Mouse (Mus musculus) stomach, embryonic 15.5 days (tissue): ENCODE data around the gene Vwf. TPM values are rescaled to one million over a fixed set of nuclear protein-coding genes. Genes with fewer than 3 reads are reported as not detected.
A peak's percentile ranks its signal among the peaks of the same experiment; 100 is the strongest.

ENCODE experiments used
- ATAC-seq: fragments of 200-750 bp; cut with Nextera tagmentation; 2 replicates; pipeline ENCODE4 v1.8.0; 2017; ENCODE audit warnings: low read depth, moderate number of reproducible peaks, moderate TSS enrichment; ENCODE audit not compliant: insufficient read depth, low FRiP score
- H3K27ac ChIP-seq: fragments of 300-500 bp; sonication (generic); 2 replicates; pipeline ENCODE4 v1.5.1; 2015; ENCODE audit warnings: mild to moderate bottlenecking, inconsistent platforms
- H3K27me3 ChIP-seq: fragments of 300-500 bp; sonication (generic); replicated peaks from 2 replicates; pipeline ENCODE4 v1.6.1; 2015; ENCODE audit warnings: inconsistent platforms
- H3K36me3 ChIP-seq: fragments of 300-500 bp; sonication (generic); 2 replicates; pipeline ENCODE4 v1.6.1; 2015; ENCODE audit warnings: inconsistent platforms
- H3K4me1 ChIP-seq: fragments of 300-500 bp; sonication (generic); 2 replicates; pipeline ENCODE4 v1.6.1; 2015; ENCODE audit warnings: inconsistent platforms
- H3K4me2 ChIP-seq: fragments of 300-500 bp; sonication (generic); 2 replicates; pipeline ENCODE4 v1.6.1; 2015; ENCODE audit warnings: mild to moderate bottlenecking, inconsistent platforms
- H3K4me3 ChIP-seq: fragments of 300-500 bp; sonication (generic); replicated peaks from 2 replicates; pipeline ENCODE4 v1.5.1; 2015; ENCODE audit warnings: inconsistent platforms
- H3K9ac ChIP-seq: fragments of 300-500 bp; sonication (generic); 2 replicates; pipeline ENCODE4 v1.6.1; 2015; ENCODE audit warnings: inconsistent platforms
- H3K9me3 ChIP-seq: fragments of 300-500 bp; sonication (generic); 2 replicates; pipeline ENCODE4 v1.6.1; 2016; ENCODE audit warnings: inconsistent platforms
- WGBS: fragments of 180-500 bp; shearing (Covaris S2); methylation state at CpG from one replicate; pipeline ENCODE4 v1.1.7; 2015; 5-methylcytosine and 5-hydroxymethylcytosine counted together
- polyA plus RNA-seq: library from polyadenylated mRNA; unstranded; fragments of >200 nt; fragmentation: Nextera tagmentation; extraction: Ambion mirVana; gene quantifications from 2 replicates; pipeline ENCODE4 v1.2.1, GENCODE M21; 2015

Gene Vwf
- polyA plus RNA-seq: 5.7 and 6.6 TPM in 2 replicates

DNA sequence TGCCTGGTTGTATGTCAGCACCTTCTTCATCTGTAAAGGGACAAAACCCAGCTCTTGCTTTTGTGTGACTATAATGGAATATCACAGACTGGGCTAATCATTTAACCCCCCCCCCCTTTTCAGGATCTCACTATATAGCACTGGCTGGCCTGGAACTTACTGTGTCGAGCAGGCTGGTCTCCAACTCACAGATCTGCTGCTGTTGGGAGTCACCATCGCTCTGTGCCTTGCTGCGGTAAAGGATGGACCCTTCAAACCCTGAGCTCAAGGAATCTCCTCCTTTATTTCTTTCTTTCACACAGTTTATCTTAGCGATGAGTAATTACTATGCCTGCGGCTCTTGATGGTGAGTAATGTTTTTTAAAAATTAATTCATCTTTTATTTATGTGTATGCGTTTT is at the start of gene Vwf:
Gene Vwf, plus strand, starts transcription at position 301 of the 400 bp plus-strand sequence.
- Histone ChIP-seq H3K27ac (no peak within 1 kb of the TSS), H3K4me3 (no peak within 1 kb of the TSS), H3K36me3 (no peaks in the 10 kb centered on the region), H3K4me1 (no peaks in the 10 kb centered on the region; the same call in 1 of the 2 replicates), H3K9me3 (no peaks in the 10 kb centered on the region), H3K9ac (no peak within 1 kb of the TSS), H3K27me3 (no peaks in the 10 kb centered on the region), H3K4me2 (no peak within 1 kb of the TSS)
- ATAC-seq: no peak
- 79% methylated on average over 6 of the region's 6 CpGs for WGBS

DNA sequence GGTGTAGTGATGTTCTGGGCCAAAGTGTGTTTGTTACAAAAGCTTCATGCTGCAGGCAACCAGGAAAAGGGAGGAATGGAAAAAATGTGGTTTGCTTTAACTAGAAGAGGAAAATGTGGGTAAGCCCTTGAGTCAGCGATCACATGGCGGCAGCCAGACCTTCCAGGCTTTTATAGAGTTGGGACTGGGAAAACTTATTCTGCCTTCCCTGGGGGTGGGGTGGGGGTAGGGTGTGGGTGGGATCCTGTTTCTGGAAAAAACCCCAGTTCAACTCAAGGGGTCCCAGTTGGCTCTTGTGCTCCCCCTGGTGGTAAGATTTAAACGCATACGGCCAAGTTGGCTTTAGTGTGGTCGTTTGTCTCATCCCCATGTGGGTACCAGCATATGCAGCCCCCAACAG is 48.5 kb upstream of the Vwf start:
- Histone ChIP-seq H3K4me1 (peaks cover 6% of the 10 kb centered on the region; the same call in 1 of the 2 replicates), H3K9me3 (no peaks in the 10 kb centered on the region), H3K9ac (no peak overlapping the region), H3K4me3 (no peak overlapping the region), H3K27ac (no peak overlapping the region), H3K4me2 (no peak overlapping the region), H3K27me3 (no peaks in the 10 kb centered on the region), H3K36me3 (no peaks in the 10 kb centered on the region)
- 38% methylated on average over 5 of the region's 5 CpGs for WGBS
- no peak for ATAC-seq

DNA sequence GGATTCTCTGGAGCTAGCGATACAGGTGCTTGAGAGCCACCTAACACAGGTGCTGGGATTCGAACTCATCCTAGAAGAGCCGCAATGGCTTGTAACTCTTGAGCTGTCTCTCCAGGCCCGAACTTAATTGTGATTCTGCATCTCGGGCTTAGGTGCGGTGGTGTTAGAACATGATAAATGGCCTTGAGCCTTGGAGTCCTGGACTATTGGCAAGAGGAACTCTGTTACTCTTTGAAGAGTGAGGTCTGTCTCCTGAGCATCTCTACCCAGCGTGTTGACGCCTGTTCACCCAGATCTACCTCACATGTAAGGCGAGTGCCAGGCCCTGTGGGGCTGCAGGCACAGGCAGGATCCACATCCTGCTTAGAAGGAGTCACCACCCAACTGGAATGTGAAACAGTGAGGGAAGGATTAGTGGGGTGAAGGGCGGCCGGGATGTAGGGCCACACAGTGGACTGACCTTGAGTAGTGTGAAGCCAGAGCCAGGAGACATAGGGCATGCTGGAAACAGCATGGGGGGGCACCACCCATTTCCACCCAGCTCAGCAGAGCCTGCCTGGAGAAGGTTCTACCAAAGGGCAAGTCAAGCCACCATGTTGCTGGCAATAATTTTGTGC is 43.3 kb upstream of the Vwf start:
- Histone ChIP-seq H3K27ac (no peak overlapping the region), H3K9ac (no peak overlapping the region)
- 0 out of 2 replicates have a peak, but pooled peaks have one; percentile 22 for ATAC-seq

DNA sequence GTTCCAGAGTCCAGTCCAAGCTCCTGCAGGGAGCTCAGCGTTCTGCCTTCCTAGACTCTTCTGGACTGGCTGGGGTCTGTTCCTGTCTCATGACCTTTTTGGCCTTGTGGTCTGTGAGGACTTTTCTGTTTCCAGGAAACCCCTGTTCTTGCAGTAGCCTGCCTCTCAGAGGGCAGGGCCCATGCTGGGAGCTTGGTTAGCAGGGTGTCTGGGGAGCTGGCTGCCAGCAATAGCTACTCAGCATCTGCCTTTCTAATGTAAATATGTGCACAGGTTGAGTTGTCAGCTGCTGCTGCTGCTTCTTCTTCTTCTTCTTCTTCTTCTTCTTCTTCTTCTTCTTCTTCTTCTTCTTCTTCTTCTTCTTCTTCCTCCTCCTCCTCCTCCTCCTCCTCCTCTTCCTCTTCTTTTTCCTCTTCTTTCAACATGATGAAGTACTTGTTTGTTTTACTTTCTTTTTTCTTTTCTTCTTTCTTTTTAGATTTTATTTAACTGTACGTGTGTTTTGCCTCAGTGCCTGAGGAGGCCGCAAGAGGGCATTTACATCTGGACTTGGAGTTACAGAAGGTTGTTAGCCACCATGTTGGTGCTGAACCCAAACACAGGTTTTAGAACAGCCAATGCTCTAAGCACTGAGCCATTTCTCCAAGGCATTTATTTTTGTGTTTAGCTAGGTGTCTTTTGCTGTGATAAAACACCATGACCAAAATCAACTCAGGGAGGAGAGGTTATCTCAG is 41.8 kb upstream of the Vwf start:
- H3K4me3 ChIP-seq: no peak overlapping the region
- H3K27me3 ChIP-seq: no peaks in the 10 kb centered on the region
- no peak overlapping the region for H3K27ac ChIP-seq
- no peak for ATAC-seq
- no peaks in the 10 kb centered on the region for H3K9me3 ChIP-seq
- no peaks in the 10 kb centered on the region for H3K36me3 ChIP-seq
- H3K4me2 ChIP-seq: no peak overlapping the region
- 36% methylated on average over 3 of the region's 3 CpGs for WGBS
- H3K9ac ChIP-seq: no peak overlapping the region
- H3K4me1 ChIP-seq: no peaks in the 10 kb centered on the region

More for the DNA sequence above, 43.3 kb upstream of the Vwf start:
- no peaks in the 10 kb centered on the region for H3K36me3 ChIP-seq
- no peaks in the 10 kb centered on the region for H3K4me1 ChIP-seq
- H3K9me3 ChIP-seq: no peaks in the 10 kb centered on the region
- H3K27me3 ChIP-seq: no peaks in the 10 kb centered on the region
- H3K4me3 ChIP-seq: no peak overlapping the region
- 86% methylated on average over 11 of the region's 11 CpGs for WGBS
- H3K4me2 ChIP-seq: no peak overlapping the region

DNA sequence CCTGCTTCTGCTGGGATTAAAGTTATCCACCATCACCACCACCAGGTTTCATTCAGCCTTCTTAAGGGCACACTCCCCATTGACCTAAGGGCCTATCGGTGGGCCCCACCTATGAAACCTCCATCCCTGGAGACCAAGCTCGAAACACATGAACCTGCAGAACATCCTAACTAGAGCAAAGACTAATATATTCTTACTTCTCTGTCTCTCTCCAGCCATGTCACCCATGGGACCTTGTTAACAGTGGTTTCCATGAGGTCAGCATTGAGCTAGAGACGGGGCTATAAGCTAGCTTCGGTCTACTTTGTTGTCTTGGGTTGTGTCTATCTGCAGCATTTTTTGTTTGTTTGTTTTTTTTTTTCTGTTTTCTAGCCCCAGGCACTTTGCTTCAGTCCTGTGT is 40.1 kb upstream of the Vwf start:
- no peak overlapping the region for H3K4me2 ChIP-seq
- no peak for ATAC-seq
- no peaks in the 10 kb centered on the region for H3K9me3 ChIP-seq
- no peak overlapping the region for H3K9ac ChIP-seq
- no peaks in the 10 kb centered on the region for H3K4me1 ChIP-seq
- H3K27ac ChIP-seq: no peak overlapping the region
- H3K4me3 ChIP-seq: no peak overlapping the region
- 89% methylated on average over 4 of the region's 4 CpGs for WGBS
- H3K36me3 ChIP-seq: no peaks in the 10 kb centered on the region
- no peaks in the 10 kb centered on the region for H3K27me3 ChIP-seq

DNA sequence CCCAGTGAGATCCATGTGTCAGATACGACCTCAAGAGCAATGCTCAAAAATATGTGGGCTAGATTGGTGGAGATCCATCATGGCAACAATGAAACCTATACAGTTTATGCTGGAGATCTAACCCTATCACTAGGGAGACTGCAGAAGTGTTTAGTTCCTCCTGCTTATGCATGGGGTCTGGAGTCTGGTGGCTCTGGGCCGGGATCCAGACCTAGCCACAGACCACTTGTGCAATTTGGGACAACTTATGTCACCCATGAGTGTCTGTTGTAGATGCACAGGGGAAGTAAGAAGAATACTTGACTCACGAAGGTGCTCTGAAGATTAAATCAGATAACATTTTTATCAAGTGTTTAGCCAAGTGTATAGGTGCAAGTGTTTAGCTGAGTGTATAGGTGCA is 36.8 kb upstream of the Vwf start:
- Histone ChIP-seq H3K4me2 (no peak overlapping the region), H3K4me1 (peaks cover 7% of the 10 kb centered on the region), H3K4me3 (no peak overlapping the region), H3K27ac (no peak overlapping the region), H3K36me3 (no peaks in the 10 kb centered on the region), H3K27me3 (no peaks in the 10 kb centered on the region), H3K9ac (no peak overlapping the region), H3K9me3 (no peaks in the 10 kb centered on the region)
- no peak for ATAC-seq
- WGBS: 72% methylated on average over 3 of the region's 3 CpGs

DNA sequence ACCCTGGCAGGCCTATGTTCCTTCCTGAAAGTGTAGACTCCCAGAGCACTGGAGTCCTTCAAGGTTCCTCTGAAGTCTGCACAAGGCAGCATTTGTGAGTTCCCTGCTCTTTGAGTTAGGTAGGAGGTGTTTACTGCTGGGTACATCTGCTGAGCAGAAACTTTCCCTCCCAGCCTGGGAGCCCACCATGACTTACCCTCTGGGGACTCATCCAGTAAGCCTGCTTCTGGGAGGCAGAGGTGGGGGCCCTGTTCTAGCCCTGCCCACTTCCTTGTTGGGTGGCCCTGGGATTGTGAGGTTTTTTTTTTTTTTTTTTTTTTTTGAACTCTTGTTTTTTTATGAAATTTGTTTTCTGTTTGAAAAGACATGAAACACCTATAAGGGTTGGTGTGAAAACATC is 35.9 kb upstream of the Vwf start:
- ATAC-seq: no peak
- H3K27me3 ChIP-seq: no peaks in the 10 kb centered on the region
- peaks cover 10% of the 10 kb centered on the region for H3K4me1 ChIP-seq
- no peak overlapping the region for H3K4me2 ChIP-seq
- no peak overlapping the region for H3K4me3 ChIP-seq
- no peaks in the 10 kb centered on the region for H3K9me3 ChIP-seq
- H3K36me3 ChIP-seq: no peaks in the 10 kb centered on the region
- no peak overlapping the region for H3K9ac ChIP-seq
- H3K27ac ChIP-seq: no peak overlapping the region

DNA sequence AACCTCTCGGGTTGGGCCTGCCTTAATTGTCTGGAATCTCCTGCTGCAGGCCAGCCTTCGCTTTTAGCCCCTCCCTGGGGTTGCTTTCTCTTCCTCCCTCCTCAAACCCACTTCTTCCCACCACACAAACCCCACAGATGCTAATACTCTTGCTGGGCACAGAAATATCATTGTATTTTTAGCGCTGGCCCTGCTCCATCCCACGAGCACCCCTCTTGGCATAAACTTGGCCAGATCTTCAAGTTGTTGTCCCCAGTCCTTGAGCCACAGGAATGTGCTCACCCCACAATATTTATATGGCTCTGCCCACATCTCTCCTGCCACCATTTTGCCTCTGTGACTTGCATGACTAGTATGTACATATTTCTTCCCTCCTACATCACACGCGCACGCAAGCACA is 35.4 kb upstream of the Vwf start:
- ATAC-seq: no peak
- Histone ChIP-seq H3K4me2 (no peak overlapping the region), H3K27ac (no peak overlapping the region), H3K9me3 (no peaks in the 10 kb centered on the region), H3K4me1 (peaks cover 12% of the 10 kb centered on the region), H3K36me3 (no peaks in the 10 kb centered on the region), H3K4me3 (no peak overlapping the region), H3K9ac (no peak overlapping the region), H3K27me3 (no peaks in the 10 kb centered on the region)
- 76% methylated on average over 7 of the region's 7 CpGs for WGBS

DNA sequence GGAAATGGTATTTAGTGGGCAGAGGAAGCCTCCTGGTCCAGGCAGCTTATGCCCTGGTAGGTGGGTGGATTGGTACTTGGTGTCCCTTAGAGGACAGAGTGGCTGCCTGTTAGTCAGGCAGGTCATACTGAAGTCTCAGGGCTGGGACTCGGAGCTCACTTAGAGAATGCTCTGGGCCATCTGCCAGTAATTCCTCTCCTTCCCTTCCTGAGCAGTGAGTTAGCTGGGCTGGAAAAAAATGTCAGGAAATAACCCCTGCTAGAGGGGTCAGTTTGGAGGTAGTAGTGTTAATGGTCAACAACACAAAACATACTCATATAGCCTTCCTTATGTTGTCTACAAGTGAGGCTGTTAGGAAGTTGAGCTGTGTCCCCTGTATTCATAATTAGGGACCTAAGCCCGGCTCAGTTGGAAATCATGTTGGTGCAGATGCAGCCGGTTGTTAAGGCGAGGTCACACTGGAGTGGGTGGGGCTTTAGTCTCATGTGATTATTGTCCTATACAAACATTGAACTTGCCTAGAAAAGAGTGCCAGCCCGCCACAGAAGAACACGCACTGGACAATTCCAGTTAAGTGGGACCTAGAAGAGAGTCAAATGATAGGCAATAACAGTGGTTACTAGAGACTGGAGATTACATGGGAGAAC is 33.5 kb upstream of the Vwf start:
- Histone ChIP-seq H3K9ac (no peak overlapping the region), H3K4me1 (peaks cover 12% of the 10 kb centered on the region), H3K4me2 (no peak overlapping the region), H3K36me3 (no peaks in the 10 kb centered on the region), H3K9me3 (no peaks in the 10 kb centered on the region), H3K4me3 (no peak overlapping the region), H3K27ac (peak overlapping the region; percentile 59; the same call in 1 of the 2 replicates), H3K27me3 (no peaks in the 10 kb centered on the region)
- peak; percentile 36; the same call in 1 of the 2 replicates for ATAC-seq
- 38% methylated on average over 6 of the region's 6 CpGs for WGBS

DNA sequence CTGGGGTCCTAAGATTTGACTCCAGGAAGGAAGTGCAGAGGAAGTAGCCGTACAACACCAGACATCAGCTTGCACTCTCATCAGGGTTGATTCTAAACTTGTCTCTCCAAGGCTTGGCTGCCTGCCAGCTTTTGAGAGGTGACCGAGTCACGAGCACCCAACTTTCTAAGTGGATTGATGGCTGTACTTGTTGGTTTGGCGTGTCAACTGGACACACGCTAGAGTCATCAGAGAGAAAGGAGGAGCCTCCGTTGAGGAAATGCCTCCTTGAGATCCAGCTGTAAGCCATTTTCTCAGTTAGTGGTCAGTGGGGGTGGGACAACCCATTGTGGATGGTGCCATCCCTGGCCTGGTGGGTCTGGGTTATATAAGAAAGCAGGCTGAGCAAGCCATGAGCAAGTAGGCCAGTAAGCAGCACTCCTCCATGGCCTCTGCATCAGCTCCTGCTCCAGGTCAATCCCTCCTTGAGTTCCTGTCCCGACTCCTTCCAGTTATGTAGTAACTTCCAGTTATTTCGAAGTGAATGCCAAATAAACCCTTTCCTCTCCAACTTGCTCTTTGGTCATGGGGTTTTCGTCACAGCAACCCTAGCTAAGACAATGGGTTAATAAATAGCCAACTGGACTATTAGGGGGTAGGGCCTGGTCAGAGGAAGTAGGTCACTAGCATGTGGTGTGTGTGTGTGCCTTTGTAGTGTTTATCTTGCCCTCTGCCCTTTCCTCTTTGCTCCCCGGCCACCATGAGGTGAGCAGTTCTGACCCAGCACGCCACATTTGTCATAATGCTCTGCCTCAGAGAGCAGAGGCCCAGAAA is 30.9 kb upstream of the Vwf start:
- Histone ChIP-seq H3K27me3 (no peaks in the 10 kb centered on the region), H3K27ac (no peak overlapping the region), H3K9me3 (no peaks in the 10 kb centered on the region), H3K4me1 (peaks cover 12% of the 10 kb centered on the region), H3K36me3 (no peaks in the 10 kb centered on the region), H3K9ac (no peak overlapping the region), H3K4me2 (no peak overlapping the region), H3K4me3 (no peak overlapping the region)
- WGBS: 43% methylated on average over 11 of the region's 11 CpGs
- ATAC-seq: peak; percentile 50; the same call in 1 of the 2 replicates

DNA sequence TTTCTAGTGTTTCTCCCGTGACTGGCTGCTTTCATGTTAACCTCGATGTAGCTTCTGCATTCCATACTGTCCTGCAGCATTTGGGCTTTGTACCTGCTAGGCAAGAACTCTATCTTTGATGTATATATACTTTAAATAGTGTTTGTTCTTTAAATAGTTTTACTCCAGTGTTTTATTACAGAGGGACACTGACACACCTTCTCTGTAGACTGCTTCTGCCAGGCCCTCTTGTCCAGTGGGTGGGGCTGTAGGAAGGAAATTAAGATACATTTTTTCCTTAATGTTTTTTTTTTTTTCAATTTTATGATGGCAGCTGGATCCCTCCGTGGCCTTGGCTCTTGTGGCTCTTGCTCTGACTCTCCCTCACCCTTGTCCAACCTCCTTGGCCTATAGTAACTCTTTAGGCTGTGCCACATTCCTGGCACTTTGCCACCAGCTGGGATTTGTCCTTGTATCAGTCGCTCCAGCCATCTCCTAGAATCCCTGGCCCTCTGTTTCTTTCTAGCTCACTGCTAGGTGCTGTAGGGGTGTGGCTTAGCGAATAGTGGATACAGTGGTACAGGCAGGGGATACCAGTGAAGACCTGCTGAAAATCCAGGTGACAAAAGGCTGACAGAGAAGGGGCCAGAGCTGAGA is 24.9 kb upstream of the Vwf start:
- H3K36me3 ChIP-seq: no peaks in the 10 kb centered on the region
- no peaks in the 10 kb centered on the region for H3K27me3 ChIP-seq
- ATAC-seq: 0 out of 2 replicates have a peak, but pooled peaks have one; percentile 14
- peak overlapping the region; percentile 35; the same call in 1 of the 2 replicates for H3K27ac ChIP-seq
- no peak overlapping the region for H3K4me3 ChIP-seq
- no peak overlapping the region for H3K4me2 ChIP-seq
- H3K9me3 ChIP-seq: no peaks in the 10 kb centered on the region
- H3K9ac ChIP-seq: no peak overlapping the region
- H3K4me1 ChIP-seq: no peaks in the 10 kb centered on the region
- WGBS: 39% methylated on average over 5 of the region's 5 CpGs
